Mouse (Mus musculus): ENCODE results near the gene Naa30. TPM values are rescaled to one million over a fixed set of nuclear protein-coding genes. Genes with fewer than 3 reads are reported as not detected.

Gene Naa30
- polyA plus RNA-seq, 1 experiment from 2014 or later: 7.5 TPM

- Histone ChIP-seq H3K9me3 (replicated peaks; ENCODE audit: control insufficient read depth, low read length) (no peaks in the 10 kb centered on the region), H3K27me3 (ENCODE audit: control insufficient read depth, insufficient read depth, low read length) (no peaks in the 10 kb centered on the region), H3K27ac (ENCODE audit: low read length) (no peak overlapping the region), H3K4me1 (ENCODE audit: control insufficient read depth, insufficient read depth, low read length) (no peaks in the 10 kb centered on the region), H3K9ac (ENCODE audit: low read length) (no peak overlapping the region), H3K4me2 (ENCODE audit: low read depth, low read length) (no peak overlapping the region), H3K4me3 (replicated peaks; ENCODE audit: low read length) (no peak overlapping the region), H3K36me3 (ENCODE audit: control insufficient read depth, insufficient read depth, low read length) (no peaks in the 10 kb centered on the region)
- ATAC-seq (ENCODE audit: insufficient read depth, low FRiP score): no peak
- WGBS: 78% methylated on average over 16 of the region's 16 CpGs
Observed at GRCm38 (mm10) chr14:49158143-49158925, 13.7 kb upstream of the Naa30 start.

DNA sequence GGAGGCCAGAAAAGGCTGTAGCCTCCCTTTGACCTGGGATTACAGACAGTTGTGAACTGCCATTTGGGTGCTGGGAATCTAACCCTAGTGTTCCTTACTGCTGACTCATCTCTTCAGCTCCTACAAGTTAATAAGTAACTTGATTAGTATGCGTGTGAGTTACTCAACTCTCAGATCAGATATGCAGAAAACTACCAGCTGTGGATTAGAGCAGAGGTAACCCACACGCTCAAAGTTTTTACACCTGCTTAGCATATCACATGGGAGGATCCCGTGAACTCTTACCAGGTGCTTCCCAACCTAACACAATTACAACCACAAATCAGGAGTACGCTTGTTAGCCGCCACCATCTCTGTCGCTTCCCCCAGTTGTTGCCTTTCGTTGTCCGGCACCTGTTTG lies 740 bp upstream of the Naa30 start:
- Histone ChIP-seq H3K4me3 (replicated peaks; ENCODE audit: low read length) (peak overlapping the region; percentile 96), H3K4me1 (ENCODE audit: control insufficient read depth, insufficient read depth, low read length) (peaks cover 22% of the 10 kb centered on the region), H3K27ac (ENCODE audit: low read length) (peak overlapping the region; percentile 43), H3K4me2 (ENCODE audit: low read depth, low read length) (peak overlapping the region; percentile 64), H3K27me3 (ENCODE audit: control insufficient read depth, insufficient read depth, low read length) (no peaks in the 10 kb centered on the region), H3K36me3 (ENCODE audit: control insufficient read depth, insufficient read depth, low read length) (no peaks in the 10 kb centered on the region), H3K9me3 (replicated peaks; ENCODE audit: control insufficient read depth, low read length) (no peaks in the 10 kb centered on the region), H3K9ac (ENCODE audit: low read length) (peak overlapping the region; percentile 98)
- WGBS: 20% methylated on average over 8 of the region's 8 CpGs
- peak; percentile 58; the same call in 1 of the 2 replicates for ATAC-seq (ENCODE audit: insufficient read depth, low FRiP score)

GRCm38 (mm10) chr14:49172582-49172988 lies 559 bp downstream of the Naa30 start:
- H3K27me3 ChIP-seq (ENCODE audit: control insufficient read depth, insufficient read depth, low read length): no peaks in the 10 kb centered on the region
- H3K27ac ChIP-seq (ENCODE audit: low read length): peak overlapping the region; percentile 43
- H3K36me3 ChIP-seq (ENCODE audit: control insufficient read depth, insufficient read depth, low read length): no peaks in the 10 kb centered on the region
- peak; percentile 71 for ATAC-seq (ENCODE audit: insufficient read depth, low FRiP score)
- H3K4me3 ChIP-seq (replicated peaks; ENCODE audit: low read length): peak overlapping the region; percentile 96
- under 1% methylated on average over 45 of the region's 46 CpGs for WGBS
- H3K9ac ChIP-seq (ENCODE audit: low read length): peak overlapping the region; percentile 98
- H3K9me3 ChIP-seq (replicated peaks; ENCODE audit: control insufficient read depth, low read length): no peaks in the 10 kb centered on the region
- peaks cover 22% of the 10 kb centered on the region for H3K4me1 ChIP-seq (ENCODE audit: control insufficient read depth, insufficient read depth, low read length)
- peak overlapping the region; percentile 89 for H3K4me2 ChIP-seq (ENCODE audit: low read depth, low read length)

DNA sequence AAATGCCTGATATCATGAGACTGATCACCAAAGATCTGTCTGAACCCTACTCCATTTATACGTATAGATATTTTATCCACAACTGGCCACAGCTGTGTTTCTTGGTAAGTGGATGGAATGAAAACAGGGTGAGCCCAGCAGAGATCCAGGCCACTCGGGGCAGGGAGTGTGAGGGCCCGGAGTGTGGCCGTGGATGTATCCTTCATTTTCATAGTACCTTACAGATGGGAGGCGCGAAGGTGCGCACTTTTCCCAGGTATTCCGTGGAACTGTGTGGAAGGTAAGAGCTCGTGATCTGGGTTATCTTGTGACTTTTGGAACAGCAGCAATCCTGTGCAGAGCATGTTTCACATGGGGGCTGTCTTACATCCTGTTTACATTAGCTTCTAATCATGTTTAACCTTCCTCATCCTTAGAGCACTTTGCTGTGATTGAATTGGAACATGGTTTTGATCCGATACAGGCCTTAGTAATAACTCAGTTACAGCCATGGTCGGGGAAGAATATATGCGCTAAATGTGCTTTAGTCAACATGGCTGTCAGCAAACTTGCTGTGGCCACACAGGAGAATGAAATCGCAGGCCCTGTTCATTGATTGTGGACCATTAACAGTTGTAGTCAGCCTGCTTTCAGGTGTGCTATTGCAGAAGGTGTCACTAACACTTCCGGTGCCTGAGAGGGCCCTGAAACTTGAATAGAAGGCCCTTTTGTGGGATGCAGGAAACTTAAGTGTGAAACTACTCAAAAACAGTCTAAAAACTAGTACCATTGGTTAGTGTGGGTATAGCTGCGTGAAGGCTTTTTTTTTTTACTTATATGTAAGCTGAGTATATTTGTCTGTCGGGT lies 1.5 kb downstream of the Naa30 start:
- WGBS: 22% methylated on average over 16 of the region's 16 CpGs
- H3K4me1 ChIP-seq (ENCODE audit: control insufficient read depth, insufficient read depth, low read length): peaks cover 22% of the 10 kb centered on the region
- no peaks in the 10 kb centered on the region for H3K9me3 ChIP-seq (replicated peaks; ENCODE audit: control insufficient read depth, low read length)
- H3K9ac ChIP-seq (ENCODE audit: low read length): peak overlapping the region; percentile 98
- no peaks in the 10 kb centered on the region for H3K36me3 ChIP-seq (ENCODE audit: control insufficient read depth, insufficient read depth, low read length)
- peak overlapping the region; percentile 89 for H3K4me2 ChIP-seq (ENCODE audit: low read depth, low read length)
- ATAC-seq (ENCODE audit: insufficient read depth, low FRiP score): no peak
- H3K27ac ChIP-seq (ENCODE audit: low read length): peak overlapping the region; percentile 27; the same call in 1 of the 2 replicates
- no peaks in the 10 kb centered on the region for H3K27me3 ChIP-seq (ENCODE audit: control insufficient read depth, insufficient read depth, low read length)
- peak overlapping the region; percentile 96 for H3K4me3 ChIP-seq (replicated peaks; ENCODE audit: low read length)

DNA sequence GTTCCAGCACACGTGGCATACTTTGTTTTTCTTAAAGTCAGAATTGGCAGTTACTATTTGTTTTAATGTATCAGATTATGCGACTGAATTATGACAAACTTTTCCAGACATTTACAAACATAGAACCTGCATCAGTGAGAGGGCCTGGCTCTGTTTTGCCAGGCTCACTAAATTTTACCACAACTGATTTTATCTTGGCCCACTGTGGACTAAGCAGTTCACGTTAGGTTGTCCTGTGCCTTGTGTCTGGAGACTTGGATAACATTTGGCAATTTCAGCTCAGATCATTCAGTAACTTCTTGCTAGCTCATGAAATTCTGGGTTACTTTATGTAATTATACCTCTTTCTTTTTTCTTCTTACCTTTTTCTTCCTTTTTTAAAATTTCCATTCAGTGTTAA lies 7.7 kb downstream of the Naa30 start:
- no peaks in the 10 kb centered on the region for H3K27me3 ChIP-seq (ENCODE audit: control insufficient read depth, insufficient read depth, low read length)

DNA sequence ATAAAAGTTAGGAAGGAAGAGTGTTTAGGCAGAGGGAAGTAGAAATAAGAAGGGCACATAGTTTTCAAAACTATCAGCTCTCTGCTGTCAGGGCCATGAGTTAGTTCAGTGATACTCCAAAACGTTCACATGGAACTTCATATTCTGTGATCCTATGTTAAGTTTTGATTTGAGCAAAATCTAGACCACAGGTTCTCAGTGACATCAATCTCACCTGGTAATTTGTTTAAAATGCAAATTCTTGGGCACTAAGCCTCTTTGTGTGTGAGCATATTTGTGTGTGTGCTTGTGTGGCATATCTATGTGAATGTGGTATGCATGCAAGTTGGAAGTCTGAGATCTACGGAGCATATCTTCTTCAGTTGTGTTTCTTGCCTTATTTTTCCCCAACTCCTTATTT lies 14.2 kb downstream of the Naa30 start:
- Histone ChIP-seq H3K27ac (ENCODE audit: low read length) (no peak overlapping the region), H3K9ac (ENCODE audit: low read length) (no peak overlapping the region), H3K4me2 (ENCODE audit: low read depth, low read length) (no peak overlapping the region), H3K9me3 (replicated peaks; ENCODE audit: control insufficient read depth, low read length) (no peaks in the 10 kb centered on the region), H3K27me3 (ENCODE audit: control insufficient read depth, insufficient read depth, low read length) (no peaks in the 10 kb centered on the region), H3K4me3 (replicated peaks; ENCODE audit: low read length) (no peak overlapping the region), H3K36me3 (ENCODE audit: control insufficient read depth, insufficient read depth, low read length) (0 out of 2 replicates have a peak, but pooled peaks cover 3% of the 10 kb centered on the region), H3K4me1 (ENCODE audit: control insufficient read depth, insufficient read depth, low read length) (no peaks in the 10 kb centered on the region)
- ATAC-seq (ENCODE audit: insufficient read depth, low FRiP score): no peak
- WGBS: 87% methylated on average over 2 of the region's 2 CpGs

More for the DNA sequence above, 7.7 kb downstream of the Naa30 start:
- no peak overlapping the region for H3K9ac ChIP-seq (ENCODE audit: low read length)
- H3K36me3 ChIP-seq (ENCODE audit: control insufficient read depth, insufficient read depth, low read length): 0 out of 2 replicates have a peak, but pooled peaks cover 3% of the 10 kb centered on the region
- H3K27ac ChIP-seq (ENCODE audit: low read length): no peak overlapping the region
- no peak for ATAC-seq (ENCODE audit: insufficient read depth, low FRiP score)
- H3K4me3 ChIP-seq (replicated peaks; ENCODE audit: low read length): no peak overlapping the region
- WGBS: 72% methylated on average over 3 of the region's 3 CpGs
- H3K9me3 ChIP-seq (replicated peaks; ENCODE audit: control insufficient read depth, low read length): no peaks in the 10 kb centered on the region
- H3K4me1 ChIP-seq (ENCODE audit: control insufficient read depth, insufficient read depth, low read length): peaks cover 3% of the 10 kb centered on the region
- no peak overlapping the region for H3K4me2 ChIP-seq (ENCODE audit: low read depth, low read length)

DNA sequence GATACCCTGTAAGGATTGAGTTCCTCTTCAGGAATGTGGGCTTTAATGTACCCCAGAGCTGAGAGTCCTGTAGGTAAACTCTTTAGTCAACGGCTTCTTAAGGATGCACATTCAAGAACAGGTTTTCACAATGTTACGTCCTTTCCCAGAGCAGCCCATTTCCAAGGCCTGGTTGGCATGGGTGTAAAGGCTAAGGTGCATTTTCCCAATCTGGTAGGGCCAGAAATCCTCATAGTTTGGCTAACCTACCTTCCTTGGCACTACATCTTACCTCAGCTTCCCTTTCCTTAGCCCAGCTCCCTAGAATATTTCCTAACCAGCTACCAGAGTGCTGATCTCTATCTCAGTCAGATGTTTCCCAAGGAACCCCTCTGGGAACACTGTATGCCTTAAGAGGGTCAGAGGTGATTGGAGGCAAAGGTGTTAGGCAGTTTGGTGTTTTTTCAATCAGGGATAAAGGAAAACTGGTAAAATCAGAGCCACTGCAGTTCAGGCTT lies 25.1 kb downstream of the Naa30 start:
- ATAC-seq (ENCODE audit: insufficient read depth, low FRiP score): no peak

GRCm38 (mm10) chr14:49201073-49201778 lies 29.2 kb downstream of the Naa30 start:
- ATAC-seq (ENCODE audit: insufficient read depth, low FRiP score): no peak
- WGBS: 51% methylated on average over 9 of the region's 9 CpGs
- Histone ChIP-seq H3K4me3 (replicated peaks; ENCODE audit: low read length) (no peak overlapping the region), H3K9me3 (replicated peaks; ENCODE audit: control insufficient read depth, low read length) (no peaks in the 10 kb centered on the region), H3K36me3 (ENCODE audit: control insufficient read depth, insufficient read depth, low read length) (no peaks in the 10 kb centered on the region), H3K27ac (ENCODE audit: low read length) (no peak overlapping the region), H3K27me3 (ENCODE audit: control insufficient read depth, insufficient read depth, low read length) (no peaks in the 10 kb centered on the region), H3K4me2 (ENCODE audit: low read depth, low read length) (no peak overlapping the region), H3K4me1 (ENCODE audit: control insufficient read depth, insufficient read depth, low read length) (no peaks in the 10 kb centered on the region), H3K9ac (ENCODE audit: low read length) (no peak overlapping the region)

More for the DNA sequence above, 25.1 kb downstream of the Naa30 start:
- Histone ChIP-seq H3K27me3 (ENCODE audit: control insufficient read depth, insufficient read depth, low read length) (no peaks in the 10 kb centered on the region), H3K4me3 (replicated peaks; ENCODE audit: low read length) (no peak overlapping the region), H3K27ac (ENCODE audit: low read length) (no peak overlapping the region), H3K4me2 (ENCODE audit: low read depth, low read length) (no peak overlapping the region), H3K9me3 (replicated peaks; ENCODE audit: control insufficient read depth, low read length) (no peaks in the 10 kb centered on the region), H3K9ac (ENCODE audit: low read length) (no peak overlapping the region), H3K4me1 (ENCODE audit: control insufficient read depth, insufficient read depth, low read length) (no peaks in the 10 kb centered on the region), H3K36me3 (ENCODE audit: control insufficient read depth, insufficient read depth, low read length) (no peaks in the 10 kb centered on the region)
- 80% methylated on average over 2 of the region's 2 CpGs for WGBS
